Mouse (Mus musculus): Measurements from ENCODE around the gene Clrn2.

Clrn2 gene

DNA sequence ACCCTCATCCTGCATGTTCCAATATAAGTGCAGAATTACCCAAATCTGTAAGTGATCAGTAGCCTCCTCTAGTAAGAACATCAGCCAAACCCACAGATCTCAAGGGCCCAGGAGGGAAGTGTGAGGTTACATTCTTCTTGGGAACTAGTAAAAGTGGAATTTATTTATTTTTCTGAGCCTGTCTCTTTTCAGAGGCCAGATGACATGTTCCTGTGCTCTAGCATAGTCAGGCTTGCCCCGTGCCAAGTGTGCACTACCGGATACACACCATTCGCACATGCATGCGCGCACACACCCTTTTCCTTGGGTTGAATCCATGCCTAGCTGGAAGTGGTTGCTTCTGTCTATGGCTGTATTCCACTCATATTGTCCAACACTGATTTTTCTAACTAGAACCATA is 22.2 kb downstream of the Clrn2 start:
- no peak for TF ChIP-seq POU5F1 (IDR thresholded peaks at IDR 0.05; ENCODE audit: borderline replicate concordance, low read length)
- no peak for TF ChIP-seq CTCF (conservative IDR thresholded peaks at IDR 0.05; ENCODE audit: low read length)
- no peak for TF ChIP-seq NANOG (IDR thresholded peaks at IDR 0.05; ENCODE audit: borderline replicate concordance, low read length)
- H3K4me3 ChIP-seq (replicated peaks; ENCODE audit: low read length) = no peak overlapping the region
- H3K4me1 ChIP-seq (replicated peaks; ENCODE audit: low read depth, low read length) = no peaks in the 10 kb centered on the region
- H3K36me3 ChIP-seq (ENCODE audit: insufficient read depth, low read length) = no peaks in the 10 kb centered on the region
- H3K27me3 ChIP-seq (ENCODE audit: insufficient read depth, low read length) = peaks cover 12% of the 10 kb centered on the region
- no peaks in the 10 kb centered on the region for H3K9me3 ChIP-seq (ENCODE audit: low read length)

DNA sequence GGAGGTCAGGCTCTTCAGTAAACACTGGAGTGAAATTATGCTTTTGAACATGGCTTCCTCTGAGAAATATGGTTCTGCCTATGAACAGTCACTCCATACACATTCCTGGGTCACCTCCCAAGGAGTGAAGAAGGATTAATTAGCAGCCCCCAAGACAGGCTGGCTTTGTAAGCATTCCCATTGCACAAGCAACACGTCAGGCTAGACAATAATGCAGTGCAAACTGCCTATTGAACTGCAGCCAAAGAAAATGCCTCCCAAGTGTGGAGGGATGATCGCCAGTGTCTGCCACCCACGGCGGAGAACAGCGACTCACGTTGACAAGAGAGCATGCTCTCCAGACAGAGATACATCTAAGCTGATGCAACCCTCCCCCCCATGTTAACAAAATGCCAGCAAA is 22.7 kb downstream of the Clrn2 start:
- H3K9me3 ChIP-seq (ENCODE audit: low read length) = no peaks in the 10 kb centered on the region
- peaks cover 10% of the 10 kb centered on the region for H3K27me3 ChIP-seq (ENCODE audit: insufficient read depth, low read length)
- no peak overlapping the region for H3K4me3 ChIP-seq (replicated peaks; ENCODE audit: low read length)
- H3K4me1 ChIP-seq (replicated peaks; ENCODE audit: low read depth, low read length) = no peaks in the 10 kb centered on the region
- no peak for TF ChIP-seq NANOG (IDR thresholded peaks at IDR 0.05; ENCODE audit: borderline replicate concordance, low read length)
- TF ChIP-seq CTCF (conservative IDR thresholded peaks at IDR 0.05; ENCODE audit: low read length) = no peak
- no peak for TF ChIP-seq POU5F1 (IDR thresholded peaks at IDR 0.05; ENCODE audit: borderline replicate concordance, low read length)
- no peaks in the 10 kb centered on the region for H3K36me3 ChIP-seq (ENCODE audit: insufficient read depth, low read length)

DNA sequence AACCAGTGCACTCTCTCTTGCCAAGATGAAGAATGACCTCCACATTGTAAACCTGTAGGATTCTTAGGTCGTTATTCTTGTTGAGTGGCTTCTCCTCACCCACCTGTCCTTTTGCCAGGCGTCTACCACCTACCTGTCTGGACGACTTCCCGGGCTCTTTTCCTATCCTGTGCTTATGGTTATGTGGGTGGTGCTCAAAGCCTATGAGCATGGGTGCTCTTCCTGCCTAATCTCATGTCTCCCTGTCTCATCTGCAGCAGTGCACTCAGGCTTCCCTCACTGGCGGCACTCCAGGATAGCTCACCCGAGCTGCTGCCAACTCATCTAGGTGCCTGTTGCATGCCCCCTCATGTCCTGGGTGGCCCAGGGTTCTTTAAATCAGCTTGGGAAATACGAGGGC is 24.1 kb downstream of the Clrn2 start:
- H3K9me3 ChIP-seq (ENCODE audit: low read length) = no peaks in the 10 kb centered on the region
- no peaks in the 10 kb centered on the region for H3K36me3 ChIP-seq (ENCODE audit: insufficient read depth, low read length)
- H3K4me1 ChIP-seq (replicated peaks; ENCODE audit: low read depth, low read length) = no peaks in the 10 kb centered on the region
- no peak for TF ChIP-seq POU5F1 (IDR thresholded peaks at IDR 0.05; ENCODE audit: borderline replicate concordance, low read length)
- no peak for TF ChIP-seq NANOG (IDR thresholded peaks at IDR 0.05; ENCODE audit: borderline replicate concordance, low read length)
- no peak for TF ChIP-seq CTCF (conservative IDR thresholded peaks at IDR 0.05; ENCODE audit: low read length)
- H3K27me3 ChIP-seq (ENCODE audit: insufficient read depth, low read length) = peaks cover 7% of the 10 kb centered on the region; the same call in 1 of the 2 replicates
- H3K4me3 ChIP-seq (replicated peaks; ENCODE audit: low read length) = no peak overlapping the region

DNA sequence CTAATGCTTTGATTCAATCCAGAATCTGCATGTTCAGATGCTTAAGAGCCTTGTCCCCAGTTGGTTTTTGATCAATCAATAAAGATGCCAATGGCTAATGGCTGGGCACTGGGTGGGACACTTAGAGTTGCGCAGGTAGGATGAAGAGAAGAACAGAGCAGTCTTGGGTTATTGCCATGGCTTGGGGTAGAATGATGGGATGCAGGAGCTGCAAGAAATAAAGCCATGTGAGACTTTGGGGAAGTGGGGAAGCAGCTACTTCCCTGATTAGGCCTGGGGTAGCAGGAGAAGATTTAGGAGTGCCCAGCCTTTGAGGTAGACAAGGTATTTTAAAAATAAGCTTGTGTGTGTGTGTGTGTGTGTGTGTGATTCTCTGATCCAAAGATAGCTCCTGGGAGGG is 26.5 kb downstream of the Clrn2 start:
- H3K27me3 ChIP-seq (ENCODE audit: insufficient read depth, low read length) = 0 out of 2 replicates have a peak, but pooled peaks cover 8% of the 10 kb centered on the region

DNA sequence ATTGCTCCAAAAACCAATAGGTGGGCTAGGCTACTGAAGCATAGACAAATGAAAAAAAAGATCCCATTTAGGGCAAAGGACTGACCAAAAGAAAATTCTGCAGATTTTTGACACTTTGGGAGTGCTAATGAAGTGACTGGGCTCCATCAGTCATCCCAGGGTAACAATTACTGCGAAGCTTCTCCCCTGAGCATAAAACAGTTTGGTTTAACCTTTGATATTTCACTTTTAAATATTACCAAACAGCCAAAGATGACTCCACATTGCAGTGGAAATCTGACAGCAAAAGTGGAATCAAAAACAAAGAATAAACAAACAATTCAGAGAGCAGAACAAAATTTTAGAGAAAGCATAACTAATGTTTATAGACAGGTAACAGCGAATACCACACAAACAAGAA is 27.6 kb downstream of the Clrn2 start:
- Histone ChIP-seq H3K4me1 (replicated peaks; ENCODE audit: low read depth, low read length) (no peaks in the 10 kb centered on the region), H3K4me3 (replicated peaks; ENCODE audit: low read length) (no peak overlapping the region), H3K36me3 (ENCODE audit: insufficient read depth, low read length) (no peaks in the 10 kb centered on the region), H3K27me3 (ENCODE audit: insufficient read depth, low read length) (0 out of 2 replicates have a peak, but pooled peaks cover 10% of the 10 kb centered on the region), H3K9me3 (ENCODE audit: low read length) (no peaks in the 10 kb centered on the region)
- TF ChIP-seq CTCF (conservative IDR thresholded peaks at IDR 0.05; ENCODE audit: low read length) (no peak), POU5F1 (IDR thresholded peaks at IDR 0.05; ENCODE audit: borderline replicate concordance, low read length) (no peak), NANOG (IDR thresholded peaks at IDR 0.05; ENCODE audit: borderline replicate concordance, low read length) (no peak)

More for the DNA sequence above, 26.5 kb downstream of the Clrn2 start:
- TF ChIP-seq NANOG (IDR thresholded peaks at IDR 0.05; ENCODE audit: borderline replicate concordance, low read length) = no peak
- TF ChIP-seq POU5F1 (IDR thresholded peaks at IDR 0.05; ENCODE audit: borderline replicate concordance, low read length) = no peak
- TF ChIP-seq CTCF (conservative IDR thresholded peaks at IDR 0.05; ENCODE audit: low read length) = no peak
- H3K36me3 ChIP-seq (ENCODE audit: insufficient read depth, low read length) = no peaks in the 10 kb centered on the region
- H3K9me3 ChIP-seq (ENCODE audit: low read length) = no peaks in the 10 kb centered on the region
- H3K4me3 ChIP-seq (replicated peaks; ENCODE audit: low read length) = no peak overlapping the region
- H3K4me1 ChIP-seq (replicated peaks; ENCODE audit: low read depth, low read length) = no peaks in the 10 kb centered on the region

DNA sequence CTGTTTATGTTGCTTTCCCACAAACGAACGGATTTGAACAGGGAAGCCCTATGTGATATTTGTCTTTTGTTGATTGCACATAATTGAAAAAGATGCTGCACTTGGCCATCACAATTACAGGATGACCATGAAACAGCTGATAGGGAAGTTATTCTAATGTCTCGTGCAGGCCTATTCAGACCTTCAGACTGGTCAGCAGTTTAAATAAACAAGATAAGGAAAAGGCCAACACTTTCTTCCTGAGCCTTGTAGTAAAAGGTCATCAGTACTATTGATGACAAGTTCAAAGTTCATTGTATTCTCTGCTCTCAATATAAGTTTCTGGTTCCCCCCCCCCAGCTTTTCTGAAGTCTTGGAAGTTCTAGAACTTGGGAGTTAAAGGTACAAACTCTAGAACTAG is 29.1 kb downstream of the Clrn2 start:
- TF ChIP-seq CTCF (conservative IDR thresholded peaks at IDR 0.05; ENCODE audit: low read length) (no peak), POU5F1 (IDR thresholded peaks at IDR 0.05; ENCODE audit: borderline replicate concordance, low read length) (no peak), NANOG (IDR thresholded peaks at IDR 0.05; ENCODE audit: borderline replicate concordance, low read length) (no peak)
- peaks cover 16% of the 10 kb centered on the region; the same call in 1 of the 2 replicates for H3K27me3 ChIP-seq (ENCODE audit: insufficient read depth, low read length)
- H3K9me3 ChIP-seq (ENCODE audit: low read length) = no peaks in the 10 kb centered on the region
- no peaks in the 10 kb centered on the region for H3K36me3 ChIP-seq (ENCODE audit: insufficient read depth, low read length)
- no peak overlapping the region for H3K4me3 ChIP-seq (replicated peaks; ENCODE audit: low read length)
- H3K4me1 ChIP-seq (replicated peaks; ENCODE audit: low read depth, low read length) = no peaks in the 10 kb centered on the region

DNA sequence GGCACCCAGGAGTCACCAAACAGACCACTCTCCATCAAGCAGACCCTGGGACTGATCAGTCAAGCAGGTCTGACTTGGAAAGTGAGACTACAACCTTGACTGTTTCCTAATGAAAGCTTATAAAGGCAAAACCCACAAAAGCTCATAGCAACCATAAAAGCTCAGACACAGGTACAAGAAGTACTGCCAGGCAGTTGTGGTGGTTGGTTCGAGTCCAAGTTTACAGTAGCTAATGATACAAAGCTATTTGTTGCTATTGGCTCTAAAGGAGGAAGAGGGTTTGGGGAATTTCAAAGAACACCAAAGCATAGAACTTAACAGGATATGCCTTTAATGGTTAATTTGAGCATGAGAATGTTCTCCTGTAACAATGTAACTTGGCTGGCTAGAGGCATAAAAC is 30.1 kb downstream of the Clrn2 start:
- Histone ChIP-seq H3K4me1 (replicated peaks; ENCODE audit: low read depth, low read length) (no peaks in the 10 kb centered on the region), H3K27me3 (ENCODE audit: insufficient read depth, low read length) (peaks cover 17% of the 10 kb centered on the region; the same call in 1 of the 2 replicates), H3K9me3 (ENCODE audit: low read length) (no peaks in the 10 kb centered on the region), H3K36me3 (ENCODE audit: insufficient read depth, low read length) (no peaks in the 10 kb centered on the region), H3K4me3 (replicated peaks; ENCODE audit: low read length) (no peak overlapping the region)
- TF ChIP-seq NANOG (IDR thresholded peaks at IDR 0.05; ENCODE audit: borderline replicate concordance, low read length) = no peak
- TF ChIP-seq POU5F1 (IDR thresholded peaks at IDR 0.05; ENCODE audit: borderline replicate concordance, low read length) = no peak
- TF ChIP-seq CTCF (conservative IDR thresholded peaks at IDR 0.05; ENCODE audit: low read length) = no peak

DNA sequence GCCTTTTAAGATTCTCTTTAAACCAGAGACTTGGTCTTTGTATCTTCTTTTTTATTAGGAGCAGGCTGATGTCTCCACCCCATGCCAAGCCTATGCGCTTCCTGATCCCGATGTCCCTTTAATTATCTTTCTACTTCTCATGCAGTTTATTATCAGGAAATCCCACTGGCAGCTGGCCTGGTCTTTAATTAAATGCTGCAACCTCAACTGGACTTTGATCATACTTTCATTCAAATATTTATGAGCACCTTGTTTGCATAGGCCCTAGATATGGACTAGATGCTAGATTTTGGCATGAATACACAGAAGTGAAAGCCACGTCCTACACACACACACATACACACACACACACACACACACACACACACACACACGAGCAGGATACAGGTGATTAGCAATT is 38.2 kb downstream of the Clrn2 start:
- H3K4me1 ChIP-seq (replicated peaks; ENCODE audit: low read depth, low read length) = peaks cover 42% of the 10 kb centered on the region
- no peak overlapping the region for H3K4me3 ChIP-seq (replicated peaks; ENCODE audit: low read length)
- H3K9me3 ChIP-seq (ENCODE audit: low read length) = no peaks in the 10 kb centered on the region
- TF ChIP-seq NANOG (IDR thresholded peaks at IDR 0.05; ENCODE audit: borderline replicate concordance, low read length) (no peak), POU5F1 (IDR thresholded peaks at IDR 0.05; ENCODE audit: borderline replicate concordance, low read length) (no peak), CTCF (conservative IDR thresholded peaks at IDR 0.05; ENCODE audit: low read length) (no peak)
- H3K36me3 ChIP-seq (ENCODE audit: insufficient read depth, low read length) = peaks cover 24% of the 10 kb centered on the region
- peaks cover 9% of the 10 kb centered on the region; the same call in 1 of the 2 replicates for H3K27me3 ChIP-seq (ENCODE audit: insufficient read depth, low read length)

Data from E14TG2a.4 (cell line).